Mouse (Mus musculus) intestine, embryonic 15.5 days (tissue): ENCODE measurements around the gene Rbms3. TPM values are rescaled to one million over a fixed set of nuclear protein-coding genes. Genes with fewer than 3 reads are reported as not detected.

Source experiments
- ATAC-seq: fragments of 200-750 bp; cut with Nextera tagmentation; 2 replicates; pipeline ENCODE4 v1.8.0; 2017; ENCODE audit warnings: moderate TSS enrichment, moderate library complexity
- H3K27ac ChIP-seq: fragments of 300-500 bp; sonication (generic); 2 replicates; pipeline ENCODE4 v1.5.1; 2015; ENCODE audit warnings: mild to moderate bottlenecking, inconsistent platforms
- H3K27me3 ChIP-seq: fragments of 300-500 bp; sonication (generic); replicated peaks from 2 replicates; pipeline ENCODE4 v1.6.1; 2015; ENCODE audit warnings: inconsistent platforms
- H3K36me3 ChIP-seq: fragments of 300-500 bp; sonication (generic); 2 replicates; pipeline ENCODE4 v1.6.1; 2015; ENCODE audit warnings: inconsistent platforms
- H3K4me1 ChIP-seq: fragments of 300-500 bp; sonication (generic); replicated peaks from 2 replicates; pipeline ENCODE4 v1.6.1; 2015; ENCODE audit warnings: inconsistent platforms
- H3K4me2 ChIP-seq: fragments of 300-500 bp; sonication (generic); replicated peaks from 2 replicates; pipeline ENCODE4 v1.6.1; 2015; ENCODE audit warnings: mild to moderate bottlenecking, inconsistent platforms
- H3K4me3 ChIP-seq: fragments of 300-500 bp; sonication (generic); replicated peaks from 2 replicates; pipeline ENCODE4 v1.5.1; 2015; ENCODE audit warnings: inconsistent platforms
- H3K9ac ChIP-seq: fragments of 300-500 bp; sonication (generic); 2 replicates; pipeline ENCODE4 v1.6.1; 2015; ENCODE audit warnings: inconsistent platforms
- H3K9me3 ChIP-seq: fragments of 300-500 bp; sonication (generic); 2 replicates; pipeline ENCODE4 v1.6.1; 2016; ENCODE audit warnings: inconsistent platforms
- WGBS: fragments of 180-500 bp; shearing (Covaris S2); methylation state at CpG from one replicate; pipeline ENCODE4 v1.1.7; 2015; 5-methylcytosine and 5-hydroxymethylcytosine counted together
- polyA plus RNA-seq: library from polyadenylated mRNA; unstranded; fragments of >200 nt; fragmentation: Nextera tagmentation; extraction: Ambion mirVana; gene quantifications from 2 replicates; pipeline ENCODE4 v1.2.1, GENCODE M21; 2015

Gene Rbms3
- polyA plus RNA-seq, 1 experiment from 2014 or later: 53.0 TPM

- H3K4me1 ChIP-seq: no peaks in the 10 kb centered on the region
- no peak overlapping the region for H3K9ac ChIP-seq
- no peaks in the 10 kb centered on the region for H3K36me3 ChIP-seq
- H3K27me3 ChIP-seq: no peaks in the 10 kb centered on the region
- no peak overlapping the region for H3K4me2 ChIP-seq
- ATAC-seq: no peak
- WGBS: 74% methylated on average over 4 of the region's 4 CpGs
- H3K27ac ChIP-seq: no peak overlapping the region
- no peaks in the 10 kb centered on the region for H3K9me3 ChIP-seq
- no peak overlapping the region for H3K4me3 ChIP-seq
These were observed 881.4 kb downstream of the Rbms3 start for GRCm38 (mm10) chr9:116748346-116748745.

GRCm38 (mm10) chr9:116746871-116747270 lies 882.8 kb downstream of the Rbms3 start:
- Histone ChIP-seq H3K36me3 (no peaks in the 10 kb centered on the region), H3K4me3 (no peak overlapping the region), H3K27me3 (no peaks in the 10 kb centered on the region), H3K4me2 (no peak overlapping the region), H3K4me1 (no peaks in the 10 kb centered on the region), H3K9me3 (no peaks in the 10 kb centered on the region), H3K9ac (no peak overlapping the region), H3K27ac (no peak overlapping the region)
- WGBS: 83% methylated on average over 3 of the region's 3 CpGs
- ATAC-seq: no peak

GRCm38 (mm10) chr9:116737786-116738185 lies 891.9 kb downstream of the Rbms3 start:
- 81% methylated on average over 2 of the region's 2 CpGs for WGBS
- Histone ChIP-seq H3K36me3 (no peaks in the 10 kb centered on the region), H3K9ac (no peak overlapping the region), H3K4me1 (no peaks in the 10 kb centered on the region), H3K9me3 (no peaks in the 10 kb centered on the region), H3K27ac (no peak overlapping the region), H3K4me3 (no peak overlapping the region), H3K27me3 (no peaks in the 10 kb centered on the region), H3K4me2 (no peak overlapping the region)
- no peak for ATAC-seq

- no peak overlapping the region for H3K4me2 ChIP-seq
- no peak for ATAC-seq
- H3K4me3 ChIP-seq: no peak overlapping the region
- peaks cover 2% of the 10 kb centered on the region; the same call in 1 of the 2 replicates for H3K4me1 ChIP-seq
- H3K9ac ChIP-seq: no peak overlapping the region
- H3K27me3 ChIP-seq: no peaks in the 10 kb centered on the region
- WGBS: 65% methylated on average over 6 of the region's 6 CpGs
- no peaks in the 10 kb centered on the region for H3K9me3 ChIP-seq
- no peaks in the 10 kb centered on the region for H3K36me3 ChIP-seq
- H3K27ac ChIP-seq: no peak overlapping the region
These were observed 900.5 kb downstream of the Rbms3 start for GRCm38 (mm10) chr9:116729172-116729571.

GRCm38 (mm10) chr9:116728655-116729054 lies 901.1 kb downstream of the Rbms3 start:
- Histone ChIP-seq H3K4me2 (no peak overlapping the region), H3K4me1 (peaks cover 2% of the 10 kb centered on the region; the same call in 1 of the 2 replicates), H3K27me3 (no peaks in the 10 kb centered on the region), H3K36me3 (no peaks in the 10 kb centered on the region), H3K4me3 (no peak overlapping the region), H3K9ac (no peak overlapping the region), H3K9me3 (no peaks in the 10 kb centered on the region), H3K27ac (no peak overlapping the region)
- ATAC-seq: no peak
- 48% methylated on average over 7 of the region's 7 CpGs for WGBS

GRCm38 (mm10) chr9:116728093-116728492 lies 901.6 kb downstream of the Rbms3 start:
- Histone ChIP-seq H3K27ac (no peak overlapping the region), H3K27me3 (no peaks in the 10 kb centered on the region), H3K4me3 (no peak overlapping the region), H3K36me3 (no peaks in the 10 kb centered on the region), H3K4me1 (peaks cover 2% of the 10 kb centered on the region; the same call in 1 of the 2 replicates), H3K9me3 (no peaks in the 10 kb centered on the region), H3K9ac (no peak overlapping the region), H3K4me2 (no peak overlapping the region)
- 57% methylated on average over 3 of the region's 3 CpGs for WGBS
- ATAC-seq: no peak

- Histone ChIP-seq H3K9me3 (no peaks in the 10 kb centered on the region), H3K36me3 (no peaks in the 10 kb centered on the region), H3K4me2 (no peak overlapping the region), H3K4me1 (peaks cover 2% of the 10 kb centered on the region; the same call in 1 of the 2 replicates), H3K4me3 (no peak overlapping the region), H3K27ac (no peak overlapping the region), H3K27me3 (no peaks in the 10 kb centered on the region), H3K9ac (no peak overlapping the region)
- 57% methylated on average over 5 of the region's 5 CpGs for WGBS
- ATAC-seq: peak; percentile 73
These were observed 905.1 kb downstream of the Rbms3 start for GRCm38 (mm10) chr9:116724581-116724980.

GRCm38 (mm10) chr9:116703119-116703518 lies 926.6 kb downstream of the Rbms3 start:
- Histone ChIP-seq H3K9ac (no peak overlapping the region), H3K9me3 (no peaks in the 10 kb centered on the region), H3K4me1 (no peaks in the 10 kb centered on the region), H3K36me3 (no peaks in the 10 kb centered on the region), H3K27ac (no peak overlapping the region), H3K4me3 (no peak overlapping the region), H3K27me3 (no peaks in the 10 kb centered on the region), H3K4me2 (no peak overlapping the region)
- no peak for ATAC-seq
- WGBS: 89% methylated on average over 1 of the region's 1 CpGs

GRCm38 (mm10) chr9:116702611-116703010 lies 927.1 kb downstream of the Rbms3 start:
- 74% methylated on average over 1 of the region's 1 CpGs for WGBS
- no peaks in the 10 kb centered on the region for H3K4me1 ChIP-seq
- no peak for ATAC-seq
- H3K4me3 ChIP-seq: no peak overlapping the region
- no peak overlapping the region for H3K4me2 ChIP-seq
- no peaks in the 10 kb centered on the region for H3K27me3 ChIP-seq
- no peaks in the 10 kb centered on the region for H3K36me3 ChIP-seq
- H3K9ac ChIP-seq: no peak overlapping the region
- H3K9me3 ChIP-seq: no peaks in the 10 kb centered on the region
- H3K27ac ChIP-seq: no peak overlapping the region

- Histone ChIP-seq H3K9me3 (no peaks in the 10 kb centered on the region), H3K27ac (peak overlapping the region; percentile 36; the same call in 1 of the 2 replicates), H3K4me1 (no peaks in the 10 kb centered on the region), H3K27me3 (no peaks in the 10 kb centered on the region), H3K36me3 (no peaks in the 10 kb centered on the region), H3K4me3 (no peak overlapping the region), H3K4me2 (no peak overlapping the region), H3K9ac (no peak overlapping the region)
- WGBS: 33% methylated on average over 11 of the region's 11 CpGs
- ATAC-seq: peak; percentile 73
These were observed 928.1 kb downstream of the Rbms3 start for GRCm38 (mm10) chr9:116701511-116702179.

GRCm38 (mm10) chr9:116688615-116689014 lies 941.1 kb downstream of the Rbms3 start:
- 83% methylated on average over 4 of the region's 4 CpGs for WGBS
- no peaks in the 10 kb centered on the region for H3K9me3 ChIP-seq

GRCm38 (mm10) chr9:116677142-116677541 lies 952.6 kb downstream of the Rbms3 start:
- Histone ChIP-seq H3K9me3 (no peaks in the 10 kb centered on the region), H3K4me3 (no peak overlapping the region), H3K36me3 (no peaks in the 10 kb centered on the region), H3K27me3 (no peaks in the 10 kb centered on the region), H3K27ac (peak overlapping the region; percentile 58), H3K4me1 (0 out of 2 replicates have a peak, but pooled peaks cover 4% of the 10 kb centered on the region), H3K4me2 (no peak overlapping the region), H3K9ac (no peak overlapping the region)
- ATAC-seq: no peak
- WGBS: 54% methylated on average over 4 of the region's 4 CpGs

More at GRCm38 (mm10) chr9:116688615-116689014, 941.1 kb downstream of the Rbms3 start:
- Histone ChIP-seq H3K27me3 (no peaks in the 10 kb centered on the region), H3K4me3 (no peak overlapping the region), H3K4me1 (no peaks in the 10 kb centered on the region), H3K9ac (no peak overlapping the region), H3K4me2 (no peak overlapping the region), H3K27ac (no peak overlapping the region), H3K36me3 (0 out of 2 replicates have a peak, but pooled peaks cover 3% of the 10 kb centered on the region)
- ATAC-seq: no peak

GRCm38 (mm10) chr9:116676445-116676844 lies 953.3 kb downstream of the Rbms3 start:
- Histone ChIP-seq H3K27me3 (no peaks in the 10 kb centered on the region), H3K4me1 (0 out of 2 replicates have a peak, but pooled peaks cover 4% of the 10 kb centered on the region), H3K4me2 (no peak overlapping the region), H3K27ac (peak overlapping the region; percentile 58), H3K9ac (no peak overlapping the region), H3K36me3 (no peaks in the 10 kb centered on the region), H3K4me3 (no peak overlapping the region), H3K9me3 (no peaks in the 10 kb centered on the region)
- peak; percentile 89 for ATAC-seq
- WGBS: 41% methylated on average over 2 of the region's 2 CpGs
